Mouse (Mus musculus): ENCODE measurements at regions not wholly inside any gene's neighbourhood (a gene's known extent, or its start where the extent isn't known, plus 50 kb on each side); places are given as distances from the start of the nearest gene placed in this dataset.
"Not testable (repeated sequence)": the region's sequence is repeated elsewhere in the genome, so short reads cannot be mapped to it uniquely, and the experiment has no call there.

DNA sequence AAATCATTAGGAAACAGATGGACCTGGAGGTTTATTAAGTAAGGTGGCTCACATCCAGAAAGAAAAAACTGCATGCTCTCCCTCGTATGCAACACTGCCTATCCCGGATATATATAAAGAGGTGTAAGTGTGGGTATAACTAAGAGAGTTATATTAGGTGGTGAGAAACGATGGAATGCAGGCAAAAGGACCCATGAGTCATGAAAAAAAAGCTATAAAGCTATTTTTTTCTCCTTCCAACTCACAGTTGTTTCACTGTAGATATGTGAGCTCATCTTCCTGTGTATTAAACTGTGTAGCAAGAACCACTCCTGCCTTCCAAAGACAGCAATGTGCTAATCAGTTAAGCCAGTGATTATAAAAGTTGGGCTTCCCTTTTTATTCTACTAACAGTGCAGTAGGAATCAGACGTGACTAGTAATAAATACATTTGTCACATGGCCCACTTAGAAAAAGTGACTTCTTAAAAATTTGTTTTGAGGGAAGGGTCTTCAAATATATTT is 51.4 kb upstream of the Bdh1 start:
- DNase-seq; intact Hi-C loops (cut with DNase I): not testable (repeated sequence)

DNA sequence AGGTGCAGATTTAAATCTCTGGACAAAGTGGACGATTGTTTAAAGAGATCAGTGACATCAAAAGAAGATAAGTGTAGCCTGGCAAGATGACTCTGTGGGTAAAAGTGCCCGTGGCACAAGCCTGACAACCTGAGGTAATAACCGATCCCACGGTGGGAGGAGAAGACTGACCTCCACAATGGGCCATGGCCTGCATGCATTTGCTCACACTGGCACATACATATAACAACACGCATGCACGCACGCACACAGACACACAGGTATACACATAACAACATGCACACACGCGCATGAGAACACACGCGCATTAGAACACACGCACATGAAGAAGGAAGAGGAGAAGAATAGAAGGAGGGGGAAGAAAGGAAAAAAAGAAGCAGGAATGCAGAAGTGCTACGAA is 52.2 kb upstream of the Bdh1 start:
- intact Hi-C loops (cut with DNase I), result loop anchor here (10.0 kb wide), 1 partner anchor 915 kb away; no protein-coding TSS in a partner anchor
- DNase-seq, result no peak

DNA sequence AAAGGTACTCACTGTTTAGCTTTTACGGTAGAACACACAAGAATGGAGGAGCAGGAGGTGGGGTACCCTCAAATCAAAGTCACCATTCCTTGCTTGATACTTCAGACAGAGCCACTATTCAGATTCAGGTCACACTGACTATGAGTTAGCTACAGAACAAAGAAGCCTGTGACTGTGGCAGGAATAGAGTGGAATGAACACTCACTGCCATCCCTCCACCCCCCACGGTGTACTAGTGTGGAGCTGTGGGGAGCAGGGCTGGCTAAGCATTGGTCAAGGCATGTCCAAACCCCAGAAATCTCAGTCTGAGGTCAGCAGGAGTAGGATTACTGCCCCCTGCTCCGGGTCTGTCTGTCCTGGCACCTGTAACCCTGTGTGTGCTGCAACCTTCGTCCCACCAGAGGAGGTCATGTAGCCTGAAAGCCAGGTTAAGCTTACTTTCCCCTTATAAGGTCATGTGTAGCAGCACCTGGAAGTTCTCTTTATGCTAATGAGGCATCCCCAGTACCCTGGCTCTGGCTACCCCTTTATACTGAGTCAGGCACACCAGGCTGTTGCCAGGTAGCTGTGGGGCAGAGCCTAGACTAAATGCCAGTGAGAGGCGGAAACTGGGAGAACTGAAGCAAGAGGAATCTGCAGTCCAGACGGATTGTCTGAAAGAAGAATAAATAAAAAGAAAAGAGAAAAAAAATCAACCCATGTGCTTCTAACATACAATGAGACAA is 53.1 kb upstream of the Apod start:
- DNase-seq, result no peak
- intact Hi-C loops (cut with DNase I), result loop anchor here (10.0 kb wide), 1 partner anchor 913 kb away; no protein-coding TSS in a partner anchor

DNA sequence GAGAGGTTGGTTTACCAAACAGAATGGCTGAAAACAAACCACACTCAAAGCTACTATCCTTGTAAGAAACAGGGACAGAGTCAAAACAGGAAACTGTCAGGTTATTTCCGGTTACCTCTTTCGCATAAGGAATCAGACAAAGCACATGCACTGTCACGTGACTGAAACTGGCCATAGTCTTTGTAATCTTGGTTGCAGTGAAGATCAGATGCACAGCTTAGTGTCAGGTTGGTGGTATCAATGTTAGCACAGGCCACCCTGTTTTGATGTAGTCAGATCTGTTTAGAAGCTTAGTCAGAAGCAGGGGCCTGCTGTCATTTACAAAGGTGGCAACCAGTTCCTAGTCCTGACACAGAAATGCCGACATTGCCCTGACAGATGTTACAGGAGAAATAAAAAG is 51.4 kb upstream of the Apod start:
- intact Hi-C loops (cut with DNase I), result loop anchor here (10.0 kb wide), 1 partner anchor 911 kb away; no protein-coding TSS in a partner anchor

DNA sequence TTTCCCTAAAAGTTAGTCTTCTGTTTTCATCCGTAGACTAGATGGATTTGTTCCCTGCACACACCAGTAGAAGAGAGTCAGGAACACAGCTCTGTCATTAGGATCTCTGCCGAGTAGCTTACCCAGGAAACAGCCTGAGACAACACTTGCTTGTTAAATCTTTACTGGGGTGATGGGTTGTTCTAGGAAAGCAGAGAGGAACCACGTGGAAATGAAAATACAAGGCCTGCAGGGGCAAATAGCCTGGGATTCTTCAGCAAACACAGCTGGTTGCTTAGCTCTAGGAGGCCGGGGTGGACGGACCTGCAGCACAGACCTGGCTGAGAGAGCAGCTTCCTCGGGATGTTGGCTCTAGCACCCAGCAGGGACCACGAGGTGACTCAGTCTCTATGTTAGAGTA is 49.9 kb upstream of the Apod start:
- no peak for DNase-seq
- intact Hi-C loops (cut with DNase I), result loop anchor here (10.0 kb wide), 1 partner anchor 910 kb away; no protein-coding TSS in a partner anchor

More for the DNA sequence above, 51.4 kb upstream of the Apod start:
- DNase-seq, result no peak
